Mouse (Mus musculus): ENCODE results near the gene Rfx4. TPM values are rescaled to one million over a fixed set of nuclear protein-coding genes. Genes with fewer than 3 reads are reported as not detected.

Rfx4 gene
- polyA plus RNA-seq, 1 experiment from 2014 or later = 0.15 TPM

DNA sequence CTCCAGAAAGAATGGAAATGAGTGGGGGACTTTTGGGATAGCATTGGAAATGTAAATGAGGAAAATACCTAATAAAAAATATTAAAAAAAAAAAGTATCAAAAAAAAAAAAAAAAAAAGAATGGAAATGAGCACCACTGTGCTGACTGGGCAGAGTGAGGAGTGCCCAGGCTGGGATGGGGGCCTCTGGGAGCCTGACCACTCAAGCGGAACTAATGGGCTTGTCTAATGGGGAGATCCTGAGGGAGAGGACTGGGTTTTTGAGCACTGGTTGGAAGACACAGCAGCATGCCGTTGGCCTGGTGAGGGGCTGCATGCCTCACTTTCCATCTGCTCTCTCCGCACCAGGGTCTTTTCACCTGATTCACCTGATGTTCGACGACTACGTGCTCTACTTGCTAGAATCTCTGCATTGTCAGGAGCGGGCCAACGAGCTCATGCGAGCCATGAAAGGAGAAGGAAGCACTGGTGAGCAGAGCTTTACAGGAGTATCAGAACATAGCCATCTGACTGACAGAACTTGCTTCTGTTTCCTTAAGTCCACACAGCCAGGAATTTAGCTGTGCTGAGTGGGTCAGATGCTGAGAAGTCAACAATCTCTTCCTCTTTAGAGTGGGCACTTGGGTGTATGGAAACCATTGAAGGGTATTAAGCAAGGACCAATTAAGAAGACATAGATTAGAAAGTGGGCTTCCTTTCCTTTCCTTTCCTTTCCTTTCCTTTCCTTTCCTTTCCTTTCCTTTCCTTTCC lies 124.1 kb downstream of the Rfx4 start:
- no peak for ATAC-seq (ENCODE audit: insufficient number of reproducible peaks, low FRiP score, low TSS enrichment, low read depth)
- no peaks in the 10 kb centered on the region for H3K36me3 ChIP-seq
- no peaks in the 10 kb centered on the region for H3K4me1 ChIP-seq
- no peak overlapping the region for H3K4me3 ChIP-seq (replicated peaks)
- no peaks in the 10 kb centered on the region for H3K9me3 ChIP-seq (replicated peaks)
- no peaks in the 10 kb centered on the region for H3K27me3 ChIP-seq
- no peak overlapping the region for H3K9ac ChIP-seq
- WGBS = 65% methylated on average over 9 of the region's 9 CpGs
- no peak overlapping the region for H3K27ac ChIP-seq (replicated peaks)
- H3K4me2 ChIP-seq (replicated peaks) = no peak overlapping the region

- no peaks in the 10 kb centered on the region for H3K36me3 ChIP-seq
- WGBS = 81% methylated on average over 2 of the region's 2 CpGs
- H3K4me1 ChIP-seq = no peaks in the 10 kb centered on the region
- no peak overlapping the region for H3K9ac ChIP-seq
- no peaks in the 10 kb centered on the region for H3K9me3 ChIP-seq (replicated peaks)
- H3K4me3 ChIP-seq (replicated peaks) = no peak overlapping the region
- H3K27ac ChIP-seq (replicated peaks) = no peak overlapping the region
- H3K4me2 ChIP-seq (replicated peaks) = no peak overlapping the region
- ATAC-seq (ENCODE audit: insufficient number of reproducible peaks, low FRiP score, low TSS enrichment, low read depth) = no peak
- H3K27me3 ChIP-seq = no peaks in the 10 kb centered on the region
Measured at GRCm38 (mm10) chr10:84882528-84882927, 126.7 kb downstream of the Rfx4 start.

GRCm38 (mm10) chr10:84885341-84885884 lies 129.6 kb downstream of the Rfx4 start:
- Histone ChIP-seq H3K4me1 (no peaks in the 10 kb centered on the region), H3K27ac (replicated peaks) (no peak overlapping the region), H3K9me3 (replicated peaks) (no peaks in the 10 kb centered on the region), H3K9ac (no peak overlapping the region), H3K36me3 (no peaks in the 10 kb centered on the region), H3K27me3 (no peaks in the 10 kb centered on the region), H3K4me3 (replicated peaks) (no peak overlapping the region), H3K4me2 (replicated peaks) (no peak overlapping the region)
- 68% methylated on average over 5 of the region's 5 CpGs for WGBS
- ATAC-seq (ENCODE audit: insufficient number of reproducible peaks, low FRiP score, low TSS enrichment, low read depth) = no peak

GRCm38 (mm10) chr10:84886221-84886627 lies 130.4 kb downstream of the Rfx4 start:
- no peak overlapping the region for H3K4me2 ChIP-seq (replicated peaks)
- no peak overlapping the region for H3K27ac ChIP-seq (replicated peaks)
- H3K4me1 ChIP-seq = no peaks in the 10 kb centered on the region
- no peaks in the 10 kb centered on the region for H3K9me3 ChIP-seq (replicated peaks)
- H3K9ac ChIP-seq = no peak overlapping the region
- no peak for ATAC-seq (ENCODE audit: insufficient number of reproducible peaks, low FRiP score, low TSS enrichment, low read depth)
- WGBS = 42% methylated on average over 6 of the region's 6 CpGs
- no peaks in the 10 kb centered on the region for H3K27me3 ChIP-seq
- no peaks in the 10 kb centered on the region for H3K36me3 ChIP-seq
- no peak overlapping the region for H3K4me3 ChIP-seq (replicated peaks)

- H3K36me3 ChIP-seq = no peaks in the 10 kb centered on the region
- no peak overlapping the region for H3K4me2 ChIP-seq (replicated peaks)
- H3K4me3 ChIP-seq (replicated peaks) = no peak overlapping the region
- H3K27ac ChIP-seq (replicated peaks) = no peak overlapping the region
- no peaks in the 10 kb centered on the region for H3K9me3 ChIP-seq (replicated peaks)
- no peaks in the 10 kb centered on the region for H3K4me1 ChIP-seq
- H3K27me3 ChIP-seq = no peaks in the 10 kb centered on the region
- ATAC-seq (ENCODE audit: insufficient number of reproducible peaks, low FRiP score, low TSS enrichment, low read depth) = no peak
- 86% methylated on average over 8 of the region's 8 CpGs for WGBS
- no peak overlapping the region for H3K9ac ChIP-seq
Measured at GRCm38 (mm10) chr10:84886785-84887184, 130.9 kb downstream of the Rfx4 start.

- Histone ChIP-seq H3K4me3 (replicated peaks) (no peak overlapping the region), H3K9ac (no peak overlapping the region), H3K27ac (replicated peaks) (no peak overlapping the region), H3K4me2 (replicated peaks) (no peak overlapping the region), H3K36me3 (no peaks in the 10 kb centered on the region), H3K9me3 (replicated peaks) (no peaks in the 10 kb centered on the region), H3K27me3 (no peaks in the 10 kb centered on the region), H3K4me1 (no peaks in the 10 kb centered on the region)
- WGBS = 52% methylated on average over 4 of the region's 4 CpGs
- ATAC-seq (ENCODE audit: insufficient number of reproducible peaks, low FRiP score, low TSS enrichment, low read depth) = no peak
Measured at GRCm38 (mm10) chr10:84889096-84889846, 133.4 kb downstream of the Rfx4 start.

- no peaks in the 10 kb centered on the region for H3K36me3 ChIP-seq
- no peaks in the 10 kb centered on the region for H3K9me3 ChIP-seq (replicated peaks)
- no peak overlapping the region for H3K4me3 ChIP-seq (replicated peaks)
- no peak overlapping the region for H3K4me2 ChIP-seq (replicated peaks)
- H3K4me1 ChIP-seq = peaks cover 8% of the 10 kb centered on the region; the same call in 1 of the 2 replicates
- no peak overlapping the region for H3K27ac ChIP-seq (replicated peaks)
- 89% methylated on average over 10 of the region's 10 CpGs for WGBS
- H3K27me3 ChIP-seq = no peaks in the 10 kb centered on the region
- H3K9ac ChIP-seq = no peak overlapping the region
- 0 out of 2 replicates have a peak, but pooled peaks have one; percentile 26 for ATAC-seq (ENCODE audit: insufficient number of reproducible peaks, low FRiP score, low TSS enrichment, low read depth)
Measured at GRCm38 (mm10) chr10:84895810-84896358, 140.0 kb downstream of the Rfx4 start.

DNA sequence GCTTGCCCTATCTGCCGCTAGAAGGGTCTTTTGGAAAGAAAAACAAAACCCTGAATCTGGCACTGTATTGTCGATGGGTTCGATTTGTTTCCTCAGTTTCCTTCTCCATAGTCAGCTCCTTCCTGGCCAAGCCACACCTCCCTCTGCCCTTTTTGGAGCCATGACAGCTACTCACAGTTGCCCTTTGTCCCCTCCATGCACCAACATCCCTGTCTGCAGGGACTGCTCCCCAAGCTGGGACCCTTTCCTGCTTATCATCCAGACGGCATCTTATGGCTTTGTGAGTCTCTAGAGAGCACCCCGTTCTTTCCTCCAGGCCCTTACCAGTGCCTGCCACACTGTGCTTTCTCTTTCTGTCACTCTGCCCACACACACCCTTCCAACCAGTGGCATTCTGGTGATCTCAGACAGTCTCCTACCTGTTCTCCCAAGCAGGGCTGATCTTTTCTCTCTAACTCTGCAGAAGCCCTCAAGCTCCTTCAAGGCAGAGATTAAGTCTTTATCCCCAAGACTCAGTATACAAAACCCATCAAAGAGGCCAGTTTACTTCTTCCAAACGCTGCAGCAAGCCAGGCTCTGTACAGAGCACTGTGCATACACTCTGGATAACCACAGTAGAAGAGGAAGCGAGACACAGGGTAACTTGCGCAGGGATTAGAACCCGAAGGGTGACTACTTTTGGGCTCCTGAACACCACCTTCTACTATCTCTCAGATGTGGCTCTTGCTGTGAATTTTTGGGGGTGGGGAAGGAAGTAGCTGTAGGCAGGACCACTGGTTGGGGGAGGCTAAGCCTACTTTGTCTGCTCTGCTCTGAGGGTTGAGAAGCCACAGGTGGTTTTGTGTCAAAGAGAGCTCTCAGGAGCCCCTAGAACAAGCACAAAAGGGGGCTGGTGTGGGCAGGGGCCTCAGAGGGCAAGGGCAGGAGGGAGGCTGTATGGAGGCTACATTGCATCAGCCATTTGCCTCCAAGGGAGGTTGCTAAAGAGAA lies 141.4 kb downstream of the Rfx4 start:
- no peak for ATAC-seq (ENCODE audit: insufficient number of reproducible peaks, low FRiP score, low TSS enrichment, low read depth)
- Histone ChIP-seq H3K4me3 (replicated peaks) (no peak overlapping the region), H3K4me1 (peaks cover 8% of the 10 kb centered on the region; the same call in 1 of the 2 replicates), H3K9me3 (replicated peaks) (no peaks in the 10 kb centered on the region), H3K27ac (replicated peaks) (no peak overlapping the region), H3K4me2 (replicated peaks) (no peak overlapping the region), H3K9ac (no peak overlapping the region), H3K36me3 (no peaks in the 10 kb centered on the region), H3K27me3 (no peaks in the 10 kb centered on the region)
- WGBS = 58% methylated on average over 9 of the region's 9 CpGs

GRCm38 (mm10) chr10:84898144-84898979 lies 142.5 kb downstream of the Rfx4 start:
- Histone ChIP-seq H3K4me2 (replicated peaks) (no peak overlapping the region), H3K4me3 (replicated peaks) (no peak overlapping the region), H3K27me3 (no peaks in the 10 kb centered on the region), H3K9me3 (replicated peaks) (no peaks in the 10 kb centered on the region), H3K9ac (no peak overlapping the region), H3K36me3 (no peaks in the 10 kb centered on the region), H3K4me1 (peaks cover 12% of the 10 kb centered on the region), H3K27ac (replicated peaks) (no peak overlapping the region)
- no peak for ATAC-seq (ENCODE audit: insufficient number of reproducible peaks, low FRiP score, low TSS enrichment, low read depth)
- 64% methylated on average over 3 of the region's 3 CpGs for WGBS

DNA sequence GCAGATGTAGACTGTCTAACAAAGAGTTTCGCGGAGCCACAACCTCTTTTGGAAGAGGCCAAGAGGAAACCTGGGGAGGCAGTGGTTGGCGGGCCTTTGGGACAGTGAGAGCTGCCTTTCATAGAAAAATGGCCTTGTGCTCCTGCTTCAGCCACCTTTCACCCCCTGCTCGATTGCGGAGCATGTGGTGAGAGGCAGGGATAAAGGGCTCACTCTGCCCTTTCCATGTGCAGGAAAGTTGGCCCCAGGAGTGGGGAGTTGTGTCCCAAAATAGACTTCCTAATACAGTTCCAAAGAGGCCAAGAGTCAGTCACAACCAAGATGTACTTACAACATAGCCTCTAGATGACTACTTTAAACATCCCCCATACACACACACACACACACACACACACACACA lies 145.8 kb downstream of the Rfx4 start:
- no peak overlapping the region for H3K4me3 ChIP-seq (replicated peaks)
- no peaks in the 10 kb centered on the region for H3K27me3 ChIP-seq
- H3K9ac ChIP-seq = no peak overlapping the region
- no peak overlapping the region for H3K27ac ChIP-seq (replicated peaks)
- no peak for ATAC-seq (ENCODE audit: insufficient number of reproducible peaks, low FRiP score, low TSS enrichment, low read depth)
- no peaks in the 10 kb centered on the region for H3K9me3 ChIP-seq (replicated peaks)
- H3K36me3 ChIP-seq = no peaks in the 10 kb centered on the region
- 68% methylated on average over 5 of the region's 5 CpGs for WGBS
- no peak overlapping the region for H3K4me2 ChIP-seq (replicated peaks)
- peaks cover 21% of the 10 kb centered on the region for H3K4me1 ChIP-seq
